Mouse (Mus musculus): ENCODE results near the gene Aanat.

Gene Aanat

DNA sequence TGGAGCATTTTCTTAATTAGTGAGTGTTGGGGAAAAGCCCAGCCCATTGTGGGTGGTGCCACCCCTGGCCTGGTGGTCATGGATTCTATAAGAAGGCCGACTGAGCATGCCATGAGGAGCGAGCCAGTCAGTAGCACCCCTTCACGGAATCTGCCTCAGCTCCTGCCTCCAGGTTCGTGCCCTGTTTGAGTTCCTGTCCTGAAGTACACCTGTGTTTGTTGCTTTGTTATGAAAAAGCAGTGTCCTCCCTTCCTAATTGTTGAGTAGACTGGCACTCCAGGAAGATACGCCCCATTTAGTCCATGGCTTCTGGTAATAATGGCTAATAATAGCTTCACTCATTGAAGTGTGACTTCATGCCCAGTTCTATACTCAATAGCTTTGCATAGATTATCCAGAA, at the start of gene Aanat:
Gene Aanat (plus strand): TSS at position 123 of the 400 bp plus-strand sequence.
- DNase-seq (ENCODE audit: low read depth, low spot score) = no peak

- no peak for DNase-seq (ENCODE audit: low read depth, low spot score)
Observed at GRCm38 (mm10) chr11:116536685-116537084, 49.5 kb upstream of the Aanat start.

DNA sequence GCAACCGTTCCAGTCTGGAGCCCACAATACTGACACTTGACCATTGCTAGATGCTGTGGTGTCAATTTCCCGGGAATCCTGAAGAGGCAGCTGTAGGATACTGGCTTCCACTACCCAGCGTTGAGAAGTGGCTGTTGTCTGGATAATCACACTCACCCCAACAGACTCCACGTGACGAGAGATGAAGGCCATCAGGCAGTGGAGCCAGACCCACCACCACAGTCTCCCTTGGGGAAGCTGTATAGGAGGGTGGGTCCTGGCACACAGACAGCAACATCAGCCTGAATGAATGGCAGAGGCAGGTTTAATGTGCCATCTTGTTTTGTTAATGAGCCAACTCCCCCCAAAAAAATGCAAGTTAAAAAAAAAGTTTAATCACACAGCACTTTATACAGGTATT, 48.8 kb upstream of the Aanat start:
- no peak for DNase-seq (ENCODE audit: low read depth, low spot score)

DNA sequence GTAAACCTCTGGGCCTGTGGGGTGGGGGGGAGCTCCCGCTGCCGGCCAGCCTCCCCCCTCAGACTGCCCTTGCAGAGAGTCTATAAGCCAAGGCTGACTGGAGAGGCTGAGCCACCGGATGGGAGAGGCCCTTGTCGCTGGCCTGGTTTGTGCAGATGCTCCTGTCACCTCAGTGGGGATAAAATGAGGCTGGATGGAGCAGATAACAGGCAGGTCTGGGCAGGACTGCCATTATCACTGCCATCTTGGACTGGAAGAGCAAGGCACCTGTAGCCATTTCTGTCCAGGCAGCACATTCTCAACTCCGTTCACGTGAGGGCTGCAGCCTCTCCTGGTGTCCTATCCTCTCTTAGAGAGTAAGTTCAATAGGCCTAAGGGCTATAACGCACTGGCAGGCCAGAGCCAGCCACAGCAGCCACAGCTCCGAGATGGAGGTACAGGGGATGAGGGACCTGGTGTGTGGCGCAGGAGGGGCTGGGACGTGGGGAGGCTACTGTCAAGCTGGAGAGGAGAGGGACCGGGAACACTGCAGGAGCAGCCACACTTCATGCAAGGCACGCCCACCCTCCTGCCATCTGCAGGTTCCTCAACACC, 48.0 kb upstream of the Aanat start:
- no peak for DNase-seq (ENCODE audit: low read depth, low spot score)

- DNase-seq (ENCODE audit: low read depth, low spot score) = no peak
Observed at GRCm38 (mm10) chr11:116541183-116541582, 45.0 kb upstream of the Aanat start.

DNA sequence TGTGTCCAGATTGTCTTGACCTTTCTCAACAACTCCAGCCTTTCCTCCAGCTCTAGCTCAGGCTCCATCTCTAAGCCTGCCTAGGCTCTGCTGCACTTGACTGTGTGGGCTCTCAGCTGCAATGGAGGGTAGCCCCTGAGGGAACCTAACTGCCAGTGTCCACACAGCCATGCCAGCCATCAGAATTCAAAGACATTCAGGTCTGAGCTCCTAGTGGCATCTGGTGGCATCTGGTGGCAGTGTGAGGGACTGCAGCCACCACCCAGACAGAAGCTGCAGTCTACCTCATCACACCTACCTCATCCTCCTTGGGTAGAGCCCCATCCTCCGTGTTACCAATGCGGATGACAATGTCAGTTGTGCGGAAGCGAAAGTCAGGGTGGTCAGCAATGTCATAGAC, 43.1 kb upstream of the Aanat start:
- DNase-seq (ENCODE audit: low read depth, low spot score) = no peak

DNA sequence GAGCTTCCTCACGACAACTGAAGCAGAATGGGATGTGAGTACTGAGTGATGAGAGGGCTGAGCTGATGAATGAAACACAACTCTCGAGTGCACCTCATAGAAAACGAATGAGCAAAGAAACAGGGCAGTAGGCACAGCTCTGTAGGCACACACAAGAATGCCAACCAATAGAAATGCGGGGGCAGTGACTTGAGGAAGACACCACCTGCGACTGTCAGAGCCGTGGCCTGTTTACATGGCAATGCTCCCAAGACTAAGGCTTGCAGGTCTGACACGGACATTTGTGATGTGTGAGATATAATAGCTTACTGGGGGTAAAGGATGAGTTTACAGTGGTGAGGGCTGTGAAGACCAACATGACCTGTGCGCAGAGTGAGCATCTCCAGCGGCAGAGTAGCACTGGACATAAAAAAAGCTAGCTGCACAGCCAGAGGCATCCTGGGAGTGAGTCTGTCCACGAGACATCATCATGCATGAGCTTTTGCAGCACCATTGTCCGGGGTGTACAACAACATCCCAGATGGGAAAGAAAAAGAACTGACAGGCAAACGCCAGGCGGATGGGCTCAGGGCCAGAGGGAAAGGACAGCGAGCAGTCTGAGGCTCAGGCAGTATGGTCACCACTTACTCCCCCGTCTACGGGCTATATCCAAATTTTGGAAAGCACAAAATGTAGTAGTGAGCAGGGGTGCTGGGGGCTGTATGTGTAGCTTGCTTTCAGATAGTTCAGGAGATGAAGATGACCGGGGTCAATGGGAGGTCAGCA, 38.8 kb upstream of the Aanat start:
- DNase-seq (ENCODE audit: low read depth, low spot score) = no peak

DNA sequence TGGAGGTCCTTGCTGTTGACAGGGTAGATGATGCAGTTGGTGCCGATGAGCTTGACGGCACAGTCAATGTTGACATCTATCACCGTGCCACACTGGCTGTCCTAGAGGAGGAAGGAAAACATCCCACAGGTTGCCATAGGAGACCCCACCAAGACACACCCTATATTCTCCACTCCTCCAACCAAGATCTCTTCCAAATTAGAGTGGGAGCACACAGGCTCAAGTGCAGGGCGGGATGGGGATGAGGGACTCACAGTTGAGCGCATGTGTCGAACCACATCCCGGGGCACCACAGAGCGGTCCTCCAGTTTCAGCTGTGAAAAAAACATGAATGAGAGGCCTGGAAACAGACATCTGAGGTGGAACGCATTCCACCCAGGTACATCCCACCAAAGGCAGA, 37.5 kb upstream of the Aanat start:
- DNase-seq (ENCODE audit: low read depth, low spot score) = no peak

DNA sequence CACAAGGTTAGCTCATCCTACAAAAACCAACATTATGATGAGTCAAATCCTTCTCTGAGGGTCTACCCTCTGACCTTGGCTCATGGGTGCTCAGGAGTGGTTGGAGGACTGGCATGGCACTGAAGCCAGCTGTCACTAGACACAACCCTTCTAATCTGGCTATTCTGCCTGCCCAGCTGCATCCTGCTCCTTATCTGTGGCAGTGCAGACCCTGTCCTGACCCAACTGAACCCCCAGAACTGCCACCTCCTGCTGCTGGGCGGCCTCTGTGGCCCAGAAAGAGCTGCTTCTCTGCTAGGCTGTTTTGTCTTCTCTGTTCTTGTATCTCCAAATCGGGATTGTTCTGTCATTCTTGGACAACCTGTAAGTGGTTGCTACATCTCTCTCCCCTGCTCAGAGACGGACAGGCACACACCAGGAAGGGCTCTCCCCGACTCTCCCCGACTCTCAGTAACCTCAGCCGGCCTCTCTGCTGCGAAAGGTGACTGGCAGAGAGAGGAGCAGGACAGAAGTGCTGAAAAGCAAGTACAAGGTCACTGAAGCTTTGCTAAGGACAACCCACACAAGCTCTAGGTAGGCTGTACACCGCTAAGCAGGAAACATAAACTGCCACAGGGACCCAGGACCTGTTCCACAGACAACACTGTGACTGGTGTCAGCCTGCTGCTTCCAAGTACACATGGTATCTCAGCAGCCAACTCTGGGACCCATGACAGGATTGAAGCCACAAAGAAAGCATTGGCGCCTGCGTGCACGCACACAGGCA, 36.8 kb upstream of the Aanat start:
- no peak for DNase-seq (ENCODE audit: low read depth, low spot score)

- no peak for DNase-seq (ENCODE audit: low read depth, low spot score)
Observed at GRCm38 (mm10) chr11:116550748-116551147, 35.5 kb upstream of the Aanat start.

GRCm38 (mm10) chr11:116552194-116552593, 34.0 kb upstream of the Aanat start:
- DNase-seq (ENCODE audit: low read depth, low spot score) = no peak

- peak; percentile 61 for DNase-seq (ENCODE audit: low read depth, low spot score)
Observed at GRCm38 (mm10) chr11:116554171-116554878, 31.9 kb upstream of the Aanat start.

DNA sequence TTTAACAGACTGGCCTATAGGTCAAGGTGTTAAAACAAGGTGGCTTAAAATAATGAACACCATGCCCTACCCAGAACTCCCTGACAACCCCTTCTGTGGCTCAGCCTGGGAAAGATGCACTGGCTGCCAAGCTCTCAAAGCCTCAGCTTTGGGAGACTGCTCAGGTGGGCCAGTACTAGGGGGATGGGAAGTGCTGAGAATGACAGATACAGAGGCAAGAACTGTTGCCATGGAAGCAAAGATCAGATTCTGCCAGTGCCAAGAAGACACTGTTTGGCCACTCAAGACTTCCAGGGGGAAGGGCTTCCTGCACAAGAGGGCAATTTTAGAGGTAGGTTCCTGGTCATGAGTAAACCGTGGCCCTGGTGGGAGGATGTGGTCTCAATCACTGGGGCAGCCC, 30.7 kb upstream of the Aanat start:
- no peak for DNase-seq (ENCODE audit: low read depth, low spot score)

DNA sequence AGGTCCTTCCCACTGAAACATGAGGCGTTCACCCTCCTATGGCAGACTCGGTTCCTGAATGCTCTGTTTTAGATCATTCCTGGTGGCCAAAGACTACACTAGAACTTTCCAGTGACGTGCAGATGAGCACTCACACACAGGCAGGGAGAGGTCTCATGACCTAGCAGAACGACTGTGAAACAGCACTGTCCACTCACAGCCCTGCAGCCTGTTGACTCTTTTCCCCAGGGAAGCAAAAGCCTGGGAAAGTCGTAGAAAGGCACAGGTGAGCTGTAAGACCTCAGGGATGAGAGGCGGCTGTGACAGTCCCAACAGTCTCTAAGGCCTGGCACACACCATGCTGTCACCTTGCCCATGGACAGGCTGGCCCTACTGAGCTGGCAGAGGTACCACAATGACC, 29.9 kb upstream of the Aanat start:
- no peak for DNase-seq (ENCODE audit: low read depth, low spot score)

GRCm38 (mm10) chr11:116565283-116566041, 20.8 kb upstream of the Aanat start:
- DNase-seq (ENCODE audit: low read depth, low spot score) = no peak

DNA sequence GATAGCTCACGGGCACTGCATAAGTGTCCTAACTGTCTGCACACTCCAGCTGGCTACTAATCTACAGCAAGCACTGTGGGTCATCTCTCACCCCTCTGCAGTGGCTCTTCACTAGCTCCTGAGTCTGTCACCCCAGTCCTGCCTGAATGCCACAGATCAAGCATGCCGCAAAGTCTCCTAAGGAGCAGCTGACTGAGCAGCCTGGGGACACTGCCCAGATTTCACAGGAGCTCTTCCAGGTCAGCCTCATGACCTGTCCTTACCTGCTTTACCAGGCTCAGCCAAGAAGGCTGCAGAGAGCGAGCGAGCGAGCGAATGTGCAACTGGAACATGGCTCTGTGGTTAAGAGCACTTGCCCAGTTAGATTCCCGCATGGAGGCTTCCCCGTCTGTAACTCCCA, 18.7 kb upstream of the Aanat start:
- no peak for DNase-seq (ENCODE audit: low read depth, low spot score)

GRCm38 (mm10) chr11:116570821-116571220, 15.4 kb upstream of the Aanat start:
- DNase-seq (ENCODE audit: low read depth, low spot score) = no peak

- DNase-seq (ENCODE audit: low read depth, low spot score) = no peak
Observed at GRCm38 (mm10) chr11:116571767-116572679, 14.2 kb upstream of the Aanat start.

GRCm38 (mm10) chr11:116572756-116573543, 13.3 kb upstream of the Aanat start:
- DNase-seq (ENCODE audit: low read depth, low spot score) = no peak

All from forelimb bud, embryonic 11.5 days (tissue).